Mouse (Mus musculus): ENCODE results near the gene Olfr370.

Olfr370 gene

DNA sequence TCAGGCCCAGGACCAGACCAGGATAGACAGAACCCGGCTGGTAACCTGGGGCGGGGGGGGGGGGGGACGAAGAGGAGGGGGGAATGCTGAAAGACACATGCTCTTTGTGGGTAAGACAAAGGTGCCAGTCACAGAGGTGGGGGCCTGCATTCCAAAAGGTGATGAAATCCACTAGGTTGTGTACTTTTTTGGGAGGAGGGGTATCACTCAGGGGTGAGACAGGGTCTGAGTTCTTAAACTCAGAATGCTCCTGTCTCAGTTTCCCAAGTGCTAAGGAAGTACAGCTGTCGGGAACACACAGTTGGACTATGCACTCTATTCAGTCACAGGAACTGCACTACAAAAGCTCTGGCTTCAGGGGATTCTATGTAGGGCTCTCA lies 40.9 kb downstream of the Olfr370 start:
- no peak for DNase-seq

DNA sequence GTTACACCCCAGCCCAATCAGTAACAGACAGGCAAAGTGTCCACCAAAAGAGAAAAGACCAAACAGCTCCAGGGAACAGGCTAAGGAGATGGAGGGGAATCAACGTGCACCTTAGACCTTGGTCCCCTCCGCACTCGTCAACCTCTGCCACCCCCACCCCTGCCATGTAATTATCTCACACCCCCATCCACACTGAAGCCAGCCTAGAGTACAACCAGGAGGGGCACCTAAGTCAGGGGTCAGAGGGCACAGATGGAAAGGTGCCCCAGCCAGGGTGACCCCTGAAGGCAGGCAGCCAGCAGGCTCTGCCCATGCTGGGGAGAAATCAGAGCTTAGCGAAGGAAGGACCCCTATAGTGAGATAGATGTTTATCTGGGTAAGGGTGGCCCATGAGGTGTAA lies 41.3 kb downstream of the Olfr370 start:
- peak; percentile 14 for DNase-seq

DNA sequence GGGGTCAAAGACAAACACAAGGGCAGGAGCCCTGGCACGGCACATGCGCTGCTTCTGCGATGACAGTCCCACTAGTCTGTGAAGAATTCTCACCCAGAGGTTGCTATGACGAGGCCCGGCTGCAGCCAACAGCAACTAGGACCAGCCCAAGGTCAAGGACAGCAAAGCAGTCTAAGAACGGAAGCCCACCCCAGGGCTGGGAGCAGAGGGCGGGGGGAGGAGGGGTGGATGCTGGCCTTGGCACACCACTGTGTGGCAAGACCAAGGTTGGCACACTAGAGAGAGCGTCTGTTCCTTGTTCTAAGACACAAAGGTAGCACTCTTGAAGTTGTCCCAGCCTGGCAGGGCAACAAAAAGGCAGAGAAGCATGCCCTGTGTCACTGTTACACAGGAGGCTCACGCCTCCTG lies 41.8 kb downstream of the Olfr370 start:
- peak; percentile 24 for DNase-seq

DNA sequence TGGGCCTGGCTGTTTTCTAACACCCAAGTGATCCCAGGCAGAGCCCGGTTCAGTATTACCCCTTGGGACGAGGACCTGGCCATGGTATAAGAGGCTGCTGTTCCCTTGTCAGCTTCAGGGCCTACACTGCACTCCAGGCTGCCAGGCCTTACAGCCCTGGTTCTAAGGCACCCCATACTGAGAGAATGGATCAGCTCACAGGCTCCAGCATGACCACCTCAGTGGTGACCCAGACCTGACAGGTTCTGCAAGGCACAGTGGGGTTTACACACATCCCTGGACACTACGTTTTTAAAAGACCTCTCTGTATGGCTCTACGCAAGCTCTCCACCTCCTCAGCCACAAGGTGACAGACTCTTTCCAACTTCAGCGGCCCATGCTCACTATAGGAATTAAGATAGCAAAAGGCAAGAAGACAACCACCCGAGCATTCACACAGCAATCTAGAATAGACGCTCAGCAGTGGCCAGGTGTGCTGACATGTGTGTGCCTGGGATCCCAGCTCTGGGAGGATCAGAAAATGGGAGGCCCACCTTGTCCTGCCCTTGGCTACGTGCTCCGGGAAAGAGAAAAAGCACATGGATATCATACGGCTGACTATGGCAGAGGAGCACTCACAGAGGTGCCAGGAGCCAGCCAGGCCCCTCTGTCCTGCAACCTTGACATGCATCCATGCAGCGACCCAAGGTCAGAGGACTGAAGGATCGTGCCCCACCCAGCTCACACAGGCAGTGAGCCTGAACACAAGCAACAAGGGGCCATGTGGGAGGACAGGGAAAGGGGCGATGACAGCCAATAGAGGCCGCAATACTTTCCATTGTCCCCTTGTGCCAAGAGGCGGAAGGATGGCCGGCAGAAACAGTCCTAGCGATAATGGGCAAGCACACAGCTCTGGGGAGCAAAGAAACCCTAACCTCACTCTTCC lies 42.8 kb downstream of the Olfr370 start:
- peak; percentile 10 for DNase-seq

DNA sequence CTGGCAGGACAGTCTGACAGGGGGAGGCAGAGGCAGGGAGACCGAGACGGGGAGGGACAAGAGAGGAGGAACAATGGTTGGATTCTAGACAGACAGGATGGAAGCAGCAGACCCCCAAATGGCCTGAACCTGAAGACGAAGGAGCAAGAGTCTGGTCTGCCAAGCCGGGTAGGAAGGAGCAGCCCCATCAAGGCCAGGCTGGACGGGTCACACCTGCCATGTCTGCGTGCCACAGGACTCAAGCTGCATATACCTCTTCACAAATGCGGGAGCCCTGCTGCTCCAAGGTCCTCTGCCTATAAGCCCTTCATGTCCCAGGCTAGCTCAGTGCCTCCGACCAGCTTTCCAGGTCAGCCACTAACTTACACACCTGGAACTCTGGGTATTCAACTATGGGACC lies 44.1 kb downstream of the Olfr370 start:
- DNase-seq: peak; percentile 1

DNA sequence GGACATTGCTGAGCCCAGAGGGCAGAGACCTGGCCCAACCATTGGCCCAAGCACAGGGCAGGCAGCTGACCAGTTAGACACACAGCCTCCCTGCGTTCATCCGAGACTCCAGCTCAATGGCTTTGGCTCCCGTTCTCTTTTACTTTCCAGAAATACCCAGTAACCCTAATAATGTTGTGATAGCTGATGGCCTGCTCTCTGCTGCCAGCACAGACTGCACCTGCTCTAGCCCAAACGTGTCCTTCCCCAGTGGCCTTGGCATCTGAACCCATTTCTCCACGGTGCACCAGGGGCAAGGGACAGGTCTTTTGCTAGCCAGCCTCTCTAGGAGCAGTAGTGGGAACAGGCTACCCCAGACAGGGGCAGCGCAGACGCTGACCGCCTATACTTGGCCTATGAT lies 45.2 kb downstream of the Olfr370 start:
- DNase-seq: peak; percentile 8

DNA sequence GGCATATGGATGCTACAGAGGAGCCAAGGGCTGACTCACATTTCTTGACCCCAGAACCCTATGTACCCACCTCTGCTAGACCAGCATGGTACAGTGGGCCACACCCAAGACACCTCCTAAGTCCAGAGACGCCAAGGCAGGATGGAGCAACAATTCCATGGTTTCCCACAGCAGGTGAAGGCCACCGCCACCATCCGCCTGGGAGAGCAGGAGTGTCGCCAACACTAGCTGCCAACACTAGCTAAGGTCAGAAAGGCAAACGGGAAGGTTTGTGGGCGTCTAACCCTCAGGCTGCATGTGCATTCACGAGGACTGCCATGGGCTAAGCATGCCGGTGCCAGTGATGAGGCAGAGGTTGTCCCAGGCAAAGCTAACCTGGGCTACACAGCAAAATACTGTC lies 46.6 kb downstream of the Olfr370 start:
- DNase-seq: peak; percentile 25

DNA sequence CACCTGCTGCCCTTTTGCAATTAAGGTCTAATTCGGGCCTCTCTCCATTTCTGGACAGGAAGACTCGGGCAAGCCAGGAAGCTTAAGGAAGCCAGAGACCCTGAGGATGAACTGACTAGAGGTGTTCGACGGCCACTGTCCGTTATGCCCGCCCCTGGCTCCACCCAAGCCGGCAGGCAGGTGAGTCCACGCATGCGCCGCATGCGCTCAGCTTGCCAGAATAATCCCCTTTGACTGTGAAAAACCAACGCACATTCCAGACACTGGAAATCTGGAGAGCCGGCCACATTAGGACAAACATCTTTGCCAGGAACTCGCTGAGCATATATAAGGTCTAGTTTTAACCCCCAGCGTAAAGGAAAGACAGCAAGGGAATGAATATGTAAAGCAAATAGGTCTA lies 47.7 kb downstream of the Olfr370 start:
- DNase-seq: peak; percentile 1

DNA sequence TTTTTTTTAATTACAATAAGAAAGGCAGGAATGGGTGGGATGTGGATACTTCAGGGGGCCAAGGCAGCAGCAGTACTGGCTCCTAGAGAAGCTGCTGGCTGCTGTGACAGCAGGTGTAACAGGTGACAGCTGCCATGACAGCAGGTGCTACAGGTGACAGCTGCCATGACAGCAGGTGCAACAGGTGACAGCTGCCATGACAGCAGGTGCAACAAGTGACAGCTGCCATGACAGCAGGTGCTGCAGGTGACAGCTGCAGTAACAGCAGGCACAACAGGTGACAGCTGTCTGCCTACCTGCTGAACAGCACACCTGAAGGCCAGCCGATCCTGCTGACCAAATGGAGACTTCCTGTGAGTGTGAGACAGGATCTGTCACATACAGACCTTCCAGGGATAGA lies 49.2 kb downstream of the Olfr370 start:
- DNase-seq: no peak

DNA sequence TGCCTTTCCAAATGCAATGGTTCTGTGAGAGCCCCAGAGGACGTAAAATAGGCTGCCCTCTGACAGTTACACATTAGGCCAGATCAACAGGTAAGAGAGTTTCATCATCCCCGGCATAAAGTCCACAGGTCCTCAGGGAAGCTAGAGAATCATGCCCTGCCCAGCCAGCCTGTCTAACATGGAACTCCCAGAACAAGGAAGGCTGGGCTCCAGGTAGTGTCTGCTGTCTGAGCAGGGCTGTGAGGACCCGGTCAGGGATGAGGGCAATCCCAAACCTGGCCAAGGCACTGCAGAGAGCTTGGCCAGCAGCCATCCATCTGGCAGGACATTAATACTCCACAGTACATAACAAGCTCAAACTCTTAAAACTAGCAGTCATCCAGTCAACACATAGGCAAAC lies 49.8 kb downstream of the Olfr370 start:
- no peak for DNase-seq

DNA sequence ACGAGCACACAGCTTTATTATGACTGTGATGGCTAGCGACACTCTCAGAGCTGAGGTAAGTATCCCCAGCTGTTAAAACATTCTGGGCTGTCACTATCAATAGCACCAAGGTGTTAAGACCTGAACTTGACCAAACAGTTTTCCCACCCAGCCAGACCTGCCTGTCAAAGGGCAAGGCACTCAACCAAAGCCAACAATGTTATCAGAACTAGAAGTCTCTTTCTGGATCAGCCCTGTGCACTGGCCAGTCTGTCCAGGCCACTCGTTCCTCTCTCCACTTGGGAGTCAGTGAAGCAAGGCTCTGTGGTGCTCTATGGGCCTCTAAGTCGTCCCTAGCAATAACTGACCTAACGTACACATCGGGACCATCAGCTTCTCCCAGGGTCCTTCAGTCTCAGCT lies 52.1 kb downstream of the Olfr370 start:
- DNase-seq: no peak

DNA sequence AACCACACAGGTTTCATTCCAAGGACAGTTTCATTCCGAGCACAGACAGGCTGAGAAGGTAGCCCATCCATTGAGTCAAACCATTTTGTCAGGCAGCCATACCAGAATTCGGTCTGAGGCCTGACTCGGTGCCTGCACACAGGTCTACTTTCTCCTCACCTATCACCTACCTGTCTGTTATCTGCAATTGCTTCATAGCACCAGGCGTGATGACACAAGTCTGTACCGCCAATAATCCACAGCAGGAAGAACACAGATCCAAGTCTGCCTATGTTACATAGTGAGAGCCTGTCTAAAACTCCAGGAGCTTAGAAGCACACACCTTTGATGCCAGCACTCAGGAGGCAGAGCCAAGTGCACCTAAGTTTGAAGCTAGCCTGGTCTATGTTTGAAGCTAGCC lies 53.3 kb downstream of the Olfr370 start:
- no peak for DNase-seq

DNA sequence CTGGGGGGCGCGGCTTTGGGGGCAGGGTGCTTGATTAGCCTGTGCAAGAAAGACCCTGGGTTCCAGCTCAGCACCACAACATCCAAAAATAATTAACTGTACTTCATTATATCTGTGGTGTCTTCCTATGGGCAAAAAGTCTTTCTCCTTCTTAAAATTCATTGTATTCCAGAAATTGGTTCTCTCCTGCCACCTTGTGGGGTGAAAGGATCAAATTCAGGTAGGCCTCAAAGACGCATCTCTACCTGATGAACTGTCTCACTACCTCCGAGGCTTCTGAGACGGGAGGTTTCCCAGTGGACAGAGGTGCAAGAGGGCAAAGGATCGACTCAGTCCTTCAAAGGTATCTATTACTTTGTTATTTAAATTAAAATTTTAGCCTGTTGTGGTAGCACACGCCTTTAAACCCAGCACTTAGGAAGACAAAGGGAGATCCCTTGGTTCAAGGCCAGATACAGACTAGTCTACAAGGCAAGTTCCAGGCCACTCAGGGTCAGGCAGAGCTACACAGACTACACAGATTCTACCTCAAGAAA lies 55.0 kb downstream of the Olfr370 start:
- no peak for DNase-seq

DNA sequence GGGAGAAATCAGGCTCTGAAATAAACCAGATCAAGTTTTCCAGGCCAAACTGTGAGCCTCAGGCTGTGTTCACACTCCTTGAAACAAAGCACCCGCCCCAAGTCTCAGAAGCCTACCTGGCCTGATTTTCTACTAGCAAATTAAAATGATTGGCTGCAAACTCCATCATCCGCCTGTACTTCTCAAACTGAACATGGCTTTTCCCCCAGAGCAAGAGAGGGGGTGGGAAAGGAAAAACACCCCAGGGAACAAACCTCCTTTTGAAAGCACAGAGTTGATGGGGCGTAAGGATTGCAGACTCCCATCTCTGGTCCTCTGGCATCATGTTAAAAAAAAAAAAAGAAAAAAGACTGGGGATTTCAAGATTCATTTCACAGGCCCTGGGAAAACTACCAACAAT lies 57.1 kb downstream of the Olfr370 start:
- DNase-seq: no peak

DNA sequence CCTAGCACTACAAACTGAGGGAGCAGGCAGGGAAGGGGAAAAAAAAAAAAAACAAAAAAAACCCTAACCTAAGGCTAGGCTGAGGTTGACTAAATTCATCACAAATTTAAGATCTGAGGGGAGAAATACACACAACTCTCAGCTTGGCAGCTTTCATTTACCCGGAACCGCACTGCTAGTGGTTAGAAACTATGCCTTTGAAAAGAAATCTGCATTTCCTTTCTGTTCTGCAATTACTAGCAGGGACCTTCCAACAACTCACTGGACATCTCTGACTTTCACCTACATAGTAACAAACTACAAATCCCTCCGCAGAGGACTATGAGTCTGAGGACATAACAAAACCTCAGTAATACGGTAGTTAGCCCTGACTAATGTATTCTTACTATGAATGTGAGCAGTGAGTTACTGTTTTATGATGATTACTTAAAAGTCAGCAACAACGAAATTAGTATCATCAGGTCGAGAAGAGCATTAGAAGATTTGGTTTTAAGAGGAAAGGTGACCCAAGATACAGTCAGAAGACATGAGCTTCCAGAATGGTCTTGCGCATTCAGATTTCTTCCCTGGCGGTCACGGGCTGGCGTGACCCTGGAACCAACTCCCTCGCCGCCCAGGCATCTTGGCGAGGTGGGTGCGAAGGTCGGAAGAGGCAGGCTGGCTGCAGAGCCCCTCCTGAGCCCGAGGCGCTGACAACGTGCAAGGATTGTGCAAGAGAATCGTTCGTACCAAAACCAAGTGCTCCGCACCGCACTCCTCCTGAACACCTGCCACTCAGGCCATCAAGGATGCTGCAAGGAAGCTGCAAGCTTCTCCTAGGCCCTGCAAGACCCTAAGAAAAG lies 58.0 kb downstream of the Olfr370 start:
- DNase-seq: no peak

DNA sequence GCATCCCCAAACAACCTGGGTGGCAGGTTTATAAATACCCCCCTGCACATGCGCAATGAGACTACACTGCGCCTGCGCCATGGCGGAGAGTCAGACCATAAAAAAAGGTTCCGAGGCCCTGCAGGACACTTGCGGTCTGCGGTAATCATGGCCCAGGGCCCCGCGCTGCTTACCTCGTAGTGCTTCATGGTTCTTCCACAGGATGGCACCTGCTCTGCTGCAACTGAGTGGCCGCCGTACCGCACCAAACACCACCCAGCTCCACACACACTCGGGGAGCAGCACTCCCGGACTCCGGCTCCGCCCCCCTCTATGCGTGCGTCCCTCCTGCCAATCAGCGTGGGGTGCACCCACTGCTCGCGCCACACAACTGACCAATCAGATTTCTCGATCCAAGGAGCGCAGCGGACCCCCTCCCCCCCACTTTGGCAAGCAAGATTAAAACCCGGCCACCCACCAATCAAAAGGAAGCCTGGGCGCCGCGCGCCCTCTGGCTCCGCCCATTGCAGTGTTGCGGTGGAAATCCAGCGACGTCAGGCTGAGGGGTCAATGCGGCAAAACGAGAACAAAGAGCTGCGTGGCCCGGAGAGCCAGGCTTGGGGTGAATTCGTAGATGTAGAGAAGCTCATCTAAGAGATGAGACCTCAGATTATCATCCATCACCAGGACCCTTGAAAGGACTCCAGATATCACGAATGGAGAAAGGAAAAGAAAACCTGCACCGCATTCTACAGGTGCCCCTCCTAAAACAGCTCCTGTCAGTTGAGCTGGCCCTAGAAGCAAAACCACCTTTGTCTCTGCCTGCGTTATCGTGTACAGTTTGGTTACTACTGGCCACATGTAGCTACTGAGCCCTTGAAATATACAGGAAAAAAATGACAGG lies 58.8 kb downstream of the Olfr370 start:
- DNase-seq: peak; percentile 98

Measured in cerebellum, adult 11 months (tissue).